Mouse (Mus musculus) intestine, embryonic 16.5 days (tissue): ENCODE measurements around the gene Cysrt1. TPM values are rescaled to one million over a fixed set of nuclear protein-coding genes. Genes with fewer than 3 reads are reported as not detected.
"Not testable (repeated sequence)": the region's sequence is repeated elsewhere in the genome, so short reads cannot be mapped to it uniquely, and the experiment has no call there.

ENCODE experiments used
- ATAC-seq: fragments of 200-750 bp; cut with Nextera tagmentation; 2 replicates; pipeline ENCODE4 v1.8.0; 2017; ENCODE audit warnings: moderate TSS enrichment, moderate library complexity
- H3K27ac ChIP-seq: fragments of 300-500 bp; sonication (generic); 2 replicates; pipeline ENCODE4 v1.5.1; 2014; ENCODE audit warnings: mild to moderate bottlenecking, low read length
- H3K27me3 ChIP-seq: fragments of 300-500 bp; sonication (generic); replicated peaks from 2 replicates; pipeline ENCODE4 v1.6.1; 2014; ENCODE audit warnings: low read length, control low read depth, mixed read lengths; ENCODE audit not compliant: control insufficient read depth, insufficient read depth
- H3K36me3 ChIP-seq: fragments of 300-500 bp; sonication (generic); 2 replicates; pipeline ENCODE4 v1.6.1; 2014; ENCODE audit warnings: low read length, control low read depth; ENCODE audit not compliant: control insufficient read depth, insufficient read depth
- H3K4me1 ChIP-seq: fragments of 300-500 bp; sonication (generic); 2 replicates; pipeline ENCODE4 v1.6.1; 2014; ENCODE audit warnings: low read length, control low read depth, mixed read lengths; ENCODE audit not compliant: control insufficient read depth, insufficient read depth
- H3K4me2 ChIP-seq: fragments of 300-500 bp; sonication (generic); 2 replicates; pipeline ENCODE4 v1.6.1; 2014; ENCODE audit warnings: low read depth, low read length, control low read depth
- H3K4me3 ChIP-seq: fragments of 300-500 bp; sonication (generic); 2 replicates; pipeline ENCODE4 v1.5.1; 2014; ENCODE audit warnings: mild to moderate bottlenecking, low read length
- H3K9ac ChIP-seq: fragments of 300-500 bp; sonication (generic); 2 replicates; pipeline ENCODE4 v1.6.1; 2014; ENCODE audit warnings: low read depth, low read length
- H3K9me3 ChIP-seq: fragments of 300-500 bp; sonication (generic); 2 replicates; pipeline ENCODE4 v1.6.1; 2016; ENCODE audit warnings: low read length, control low read depth; ENCODE audit not compliant: control insufficient read depth
- WGBS: fragments of 180-500 bp; shearing (Covaris S2); extraction: QIAGEN DNeasy Blood & Tissue Kit; methylation state at CpG from one replicate; pipeline ENCODE4 v1.1.7; 2014; 5-methylcytosine and 5-hydroxymethylcytosine counted together
- polyA plus RNA-seq: library from polyadenylated mRNA; unstranded; fragments of >200 nt; fragmentation: Nextera tagmentation; extraction: Ambion mirVana; gene quantifications from 2 replicates; pipeline ENCODE4 v1.2.1, GENCODE M21; 2015

The Cysrt1 gene
- polyA plus RNA-seq, 1 experiment from 2014 or later = 3.3 TPM

GRCm38 (mm10) chr2:25258887-25259286 lies 16.6 kb upstream of the Cysrt1 start:
- 66% methylated on average over 2 of the region's 2 CpGs for WGBS
- no peak for ATAC-seq
- H3K4me2 ChIP-seq = no peak overlapping the region

DNA sequence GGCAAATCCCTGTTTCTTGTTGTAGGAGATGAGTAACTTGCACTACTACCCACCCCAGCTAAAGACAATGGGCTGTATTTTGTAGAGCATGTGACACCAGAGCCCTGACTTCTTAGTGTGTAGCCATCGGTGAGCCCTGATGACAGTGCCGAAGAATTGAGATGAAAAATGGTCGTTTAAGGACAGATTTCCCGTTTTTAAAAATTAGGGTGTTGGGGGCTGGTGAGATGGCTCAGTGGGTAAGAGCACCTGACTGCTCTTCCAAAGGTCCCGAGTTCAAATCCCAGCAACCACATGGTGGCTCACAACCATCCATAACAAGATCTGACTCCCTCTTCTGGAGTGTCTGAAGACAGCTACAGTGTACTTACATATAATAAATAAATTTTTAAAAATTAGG lies 15.0 kb upstream of the Cysrt1 start:
- not testable (repeated sequence) for ATAC-seq, H3K9ac ChIP-seq, H3K4me2 ChIP-seq, H3K36me3 ChIP-seq, H3K27me3 ChIP-seq, H3K4me3 ChIP-seq, H3K9me3 ChIP-seq, H3K27ac ChIP-seq
- 85% methylated on average over 5 of the region's 5 CpGs for WGBS
- peaks cover 14% of the 10 kb centered on the region for H3K4me1 ChIP-seq

More at GRCm38 (mm10) chr2:25258887-25259286, 16.6 kb upstream of the Cysrt1 start:
- H3K27me3 ChIP-seq = peaks cover 3% of the 10 kb centered on the region; the same call in 1 of the 2 replicates
- no peak overlapping the region for H3K9ac ChIP-seq
- no peak overlapping the region for H3K4me3 ChIP-seq
- H3K9me3 ChIP-seq = no peaks in the 10 kb centered on the region
- H3K27ac ChIP-seq = no peak overlapping the region
- no peaks in the 10 kb centered on the region for H3K36me3 ChIP-seq
- H3K4me1 ChIP-seq = peaks cover 23% of the 10 kb centered on the region

- H3K9me3 ChIP-seq, H3K27me3 ChIP-seq, H3K36me3 ChIP-seq, H3K27ac ChIP-seq, ATAC-seq: not testable (repeated sequence)
- peak overlapping the region; percentile 97 for H3K4me2 ChIP-seq
- peak overlapping the region; percentile 95 for H3K9ac ChIP-seq
- peaks cover 14% of the 10 kb centered on the region for H3K4me1 ChIP-seq
- peak overlapping the region; percentile 100 for H3K4me3 ChIP-seq
- 54% methylated on average over 10 of the region's 12 CpGs for WGBS
Observed at GRCm38 (mm10) chr2:25256443-25257109, 14.3 kb upstream of the Cysrt1 start.

DNA sequence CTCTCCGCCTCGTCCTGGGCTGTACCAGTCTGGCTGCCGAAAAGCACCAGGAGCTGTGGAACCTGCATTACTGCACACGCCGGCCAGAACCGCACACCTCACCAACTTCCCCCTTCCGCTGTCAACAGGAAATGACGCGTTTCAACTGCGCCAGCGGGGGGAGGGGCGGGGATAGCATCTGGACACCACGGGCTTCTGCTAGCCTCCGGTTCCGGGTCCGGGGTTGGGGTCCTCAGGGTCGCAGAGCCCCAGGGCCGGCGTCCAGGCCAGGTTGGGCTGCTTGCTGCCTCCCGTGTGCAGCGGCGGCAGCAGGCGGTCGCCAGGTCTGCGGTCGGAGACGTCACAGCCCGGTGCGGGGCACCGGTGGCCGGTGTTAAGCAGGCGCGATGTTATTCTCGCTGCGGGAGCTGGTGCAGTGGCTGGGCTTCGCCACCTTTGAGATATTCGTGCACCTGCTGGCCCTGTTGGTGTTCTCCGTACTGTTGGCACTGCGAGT lies 13.1 kb upstream of the Cysrt1 start, which contains the start of gene Tmem203:
Gene Tmem203 (plus strand): TSS at position 156 of the 496 bp plus-strand sequence.
- Histone ChIP-seq H3K4me2 (peak within 1 kb of the TSS; percentile 97), H3K4me3 (peak within 1 kb of the TSS; percentile 100), H3K9ac (peak within 1 kb of the TSS; percentile 95), H3K36me3 (no peaks in the 10 kb centered on the region), H3K9me3 (no peaks in the 10 kb centered on the region), H3K4me1 (peaks cover 14% of the 10 kb centered on the region), H3K27ac (peak within 1 kb of the TSS; percentile 86), H3K27me3 (no peaks in the 10 kb centered on the region)
- peak; percentile 87 for ATAC-seq
- under 1% methylated on average over 39 of the region's 39 CpGs for WGBS

GRCm38 (mm10) chr2:25252331-25252730 lies 10.1 kb upstream of the Cysrt1 start:
- H3K9me3 ChIP-seq = no peaks in the 10 kb centered on the region
- no peaks in the 10 kb centered on the region for H3K27me3 ChIP-seq
- no peak for ATAC-seq
- peaks cover 8% of the 10 kb centered on the region; the same call in 1 of the 2 replicates for H3K36me3 ChIP-seq
- no peak overlapping the region for H3K4me3 ChIP-seq
- no peak overlapping the region for H3K27ac ChIP-seq
- no peak overlapping the region for H3K4me2 ChIP-seq
- 82% methylated on average over 1 of the region's 1 CpGs for WGBS
- peaks cover 14% of the 10 kb centered on the region for H3K4me1 ChIP-seq
- no peak overlapping the region for H3K9ac ChIP-seq

DNA sequence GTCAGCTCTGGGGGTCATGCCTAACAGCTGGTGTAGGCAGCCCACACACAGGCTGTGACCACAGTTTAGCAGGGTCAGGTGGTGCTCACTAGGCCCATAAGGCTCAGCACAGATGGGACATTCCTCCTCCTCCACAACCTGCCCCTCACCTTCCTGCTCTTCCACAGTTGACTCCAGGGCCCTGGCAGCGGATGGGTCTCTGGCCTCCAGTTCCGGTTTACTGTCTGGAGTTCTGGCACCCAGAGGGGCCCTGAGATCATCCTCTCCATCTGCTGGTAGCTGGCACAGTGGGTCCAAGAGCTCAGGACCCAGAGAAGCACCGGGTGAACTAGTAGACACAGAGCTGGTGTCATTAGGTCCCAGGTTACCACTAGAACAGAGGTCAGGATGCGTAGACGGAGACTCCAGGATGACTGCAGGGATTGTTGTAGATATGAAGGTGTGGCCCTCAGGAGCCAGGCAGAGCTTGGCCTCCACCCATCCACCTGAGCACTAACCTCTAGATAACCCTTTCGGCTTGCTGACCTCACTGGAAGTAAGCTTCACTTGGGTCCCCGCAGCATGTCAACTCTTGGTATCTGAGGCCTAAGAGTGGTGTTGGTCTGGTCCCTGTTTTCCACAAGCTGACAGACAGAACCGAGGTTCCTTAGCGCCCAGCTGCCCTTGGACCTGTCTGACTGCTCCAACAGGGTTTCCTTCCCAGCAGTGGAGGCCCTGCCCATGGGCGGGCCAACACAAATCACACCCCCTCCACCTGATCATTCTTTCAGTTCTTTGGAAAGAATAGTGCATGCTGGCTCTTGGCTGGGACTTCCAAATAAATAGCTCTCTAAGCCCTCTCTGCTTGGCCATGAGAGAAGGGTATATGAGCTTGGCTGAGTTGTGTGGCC lies 4.2 kb upstream of the Cysrt1 start, which contains the start of gene AL732309.1:
Gene AL732309.1 (minus strand): TSS at position 681 of the 890 bp plus-strand sequence.
- Histone ChIP-seq H3K4me3 (peak within 1 kb of the TSS; percentile 19), H3K9me3 (no peaks in the 10 kb centered on the region), H3K36me3 (peaks cover 12% of the 10 kb centered on the region; the same call in 1 of the 2 replicates), H3K27me3 (no peaks in the 10 kb centered on the region; the same call in 1 of the 2 replicates), H3K27ac (peak within 1 kb of the TSS; percentile 63), H3K4me1 (peaks cover 19% of the 10 kb centered on the region), H3K9ac (peak within 1 kb of the TSS; percentile 33; the same call in 1 of the 2 replicates), H3K4me2 (peak within 1 kb of the TSS; percentile 25; the same call in 1 of the 2 replicates)
- whole genome bisulfite sequencing = 76% methylated on average over 10 of the region's 10 CpGs
- peak; percentile 73 for ATAC-seq

DNA sequence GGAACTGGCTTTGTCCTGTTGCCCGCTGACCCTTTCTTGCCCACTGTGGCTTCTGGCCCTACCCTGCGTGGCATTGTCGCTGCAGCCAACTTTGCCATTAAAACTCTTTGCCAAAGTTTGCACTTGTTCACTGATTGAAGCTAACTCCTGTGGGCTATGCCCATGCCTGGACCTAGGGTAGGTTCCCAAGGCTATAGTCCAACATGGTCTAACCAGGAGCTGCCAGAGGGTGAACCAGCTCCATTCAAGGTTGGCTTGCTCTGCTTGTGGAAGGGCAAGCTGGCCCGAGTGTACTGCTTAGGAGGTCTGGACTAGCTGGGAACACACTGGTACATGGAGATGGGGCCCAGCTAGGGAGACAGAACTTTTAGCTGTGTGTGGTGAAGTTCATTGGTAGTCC lies 1.9 kb upstream of the Cysrt1 start:
- Histone ChIP-seq H3K9ac (no peak overlapping the region), H3K4me2 (no peak overlapping the region), H3K9me3 (no peaks in the 10 kb centered on the region), H3K4me1 (peaks cover 33% of the 10 kb centered on the region), H3K27ac (no peak overlapping the region), H3K4me3 (no peak overlapping the region), H3K27me3 (no peaks in the 10 kb centered on the region; the same call in 1 of the 2 replicates), H3K36me3 (0 out of 2 replicates have a peak, but pooled peaks cover 8% of the 10 kb centered on the region)
- 85% methylated on average over 4 of the region's 4 CpGs for WGBS
- no peak for ATAC-seq

DNA sequence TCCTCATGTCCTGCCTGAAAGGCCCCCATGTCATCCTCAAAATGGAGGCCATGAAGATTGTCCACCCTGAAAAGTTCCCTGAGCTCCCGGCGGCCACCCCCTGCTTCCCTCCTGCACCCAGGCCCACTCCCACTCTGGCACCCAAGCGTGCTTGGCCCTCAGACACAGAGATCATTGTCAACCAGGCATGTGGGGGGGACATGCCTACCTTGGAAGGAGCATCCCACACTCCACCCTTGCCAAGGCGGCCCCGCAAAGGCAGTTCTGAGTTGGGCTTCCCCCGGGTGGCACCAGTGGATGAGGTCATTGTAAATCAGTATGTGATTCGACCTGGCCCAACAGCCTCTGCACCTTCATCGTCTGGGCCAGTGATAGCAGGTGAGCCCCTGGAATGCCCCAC lies 1.1 kb upstream of the Cysrt1 start:
- Histone ChIP-seq H3K36me3 (0 out of 2 replicates have a peak, but pooled peaks cover 7% of the 10 kb centered on the region), H3K9me3 (no peaks in the 10 kb centered on the region), H3K27me3 (no peaks in the 10 kb centered on the region; the same call in 1 of the 2 replicates), H3K27ac (no peak overlapping the region), H3K9ac (no peak overlapping the region), H3K4me2 (no peak overlapping the region), H3K4me1 (peaks cover 33% of the 10 kb centered on the region), H3K4me3 (no peak overlapping the region; the same call in 1 of the 2 replicates)
- 73% methylated on average over 8 of the region's 8 CpGs for WGBS
- ATAC-seq = no peak

- H3K27ac ChIP-seq = peak overlapping the region; percentile 79
- no peaks in the 10 kb centered on the region; the same call in 1 of the 2 replicates for H3K27me3 ChIP-seq
- peak overlapping the region; percentile 76; the same call in 1 of the 2 replicates for H3K9ac ChIP-seq
- no peaks in the 10 kb centered on the region for H3K9me3 ChIP-seq
- peak overlapping the region; percentile 97 for H3K4me2 ChIP-seq
- H3K4me3 ChIP-seq = peak overlapping the region; percentile 62
- peak; percentile 56 for ATAC-seq
- peaks cover 45% of the 10 kb centered on the region for H3K4me1 ChIP-seq
- 15% methylated on average over 6 of the region's 6 CpGs for WGBS
- H3K36me3 ChIP-seq = 0 out of 2 replicates have a peak, but pooled peaks cover 4% of the 10 kb centered on the region
Observed at GRCm38 (mm10) chr2:25241438-25241775, 845 bp downstream of the Cysrt1 start.
